ENCODE assay signal across 8 mouse cellular contexts in genomic region chr1:136458691-136459245, GRCm38 (mm10). TPM values are rescaled to one million over a fixed set of nuclear protein-coding genes. Genes with fewer than 3 reads are reported as not detected.
DNase-seq lines count a peak whose midpoint lies in the region; ATAC-seq lines count a peak whose summit lies in the region.
"Had no signal": no experiment of that assay in that cellular context is flagged by ENCODE, and none has a peak within 500 bp of the region (broad histone marks: within the 10 kb centered on the region; RNA-seq: fewer than 3 reads in every experiment).

No protein-coding gene starts in this region.

- H3K9ac ChIP-seq in midbrain, embryonic 14.5 days (replicated peaks; ENCODE audit: low read length) = no peak overlapping the region
- H3K9ac ChIP-seq: neural tube, embryonic 13.5 days had no signal

- H3K36me3 ChIP-seq in midbrain, embryonic 14.5 days (ENCODE audit: control insufficient read depth, insufficient read depth, low read length) = no peaks in the 10 kb centered on the region
- H3K36me3 ChIP-seq: neural tube, embryonic 13.5 days had no signal

- WGBS in midbrain, embryonic 14.5 days = 29% methylated on average over 9 of the region's 9 CpGs

- peak; percentile 20 to 73 for DNase-seq in layer of hippocampus, postnatal 14 days (ENCODE audit: low spot score in 2 of 2)
- DNase-seq in layer of hippocampus, adult 9-11 months = no peak
- DNase-seq in ES-CJ7 (ENCODE audit: low read depth, low spot score) (peak; percentile 70), ZHBTc4 (ENCODE audit: low read depth, low spot score) (peak; percentile 68)
- DNase-seq in midbrain, embryonic 14.5 days = peak; percentile 87
- DNase-seq in left cerebral cortex, postnatal 10 days (ENCODE audit: extremely low spot score in 1 of 2, low spot score in 2 of 2) = no peak

- H3K27ac ChIP-seq in midbrain, embryonic 14.5 days (replicated peaks; ENCODE audit: low read depth, low read length) = no peak overlapping the region
- H3K27ac ChIP-seq: neural tube, embryonic 13.5 days had no signal

- H3K27me3 ChIP-seq in midbrain, embryonic 14.5 days (ENCODE audit: control insufficient read depth, insufficient read depth, low read length) = no peaks in the 10 kb centered on the region
- H3K27me3 ChIP-seq: neural tube, embryonic 13.5 days had no signal

- peak; percentile 70; the same call in 1 of the 2 replicates for ATAC-seq in erythroid progenitor cell, adult 5-6 weeks (replicated peaks; ENCODE audit: low FRiP score, poor library complexity, severe bottlenecking)
- no peak for ATAC-seq in midbrain, embryonic 14.5 days (ENCODE audit: low FRiP score, low TSS enrichment)

- H3K4me2 ChIP-seq in midbrain, embryonic 14.5 days (ENCODE audit: low read length) = no peak overlapping the region
- H3K4me2 ChIP-seq: neural tube, embryonic 13.5 days had no signal

- H3K9me3 ChIP-seq in midbrain, embryonic 14.5 days (ENCODE audit: control insufficient read depth, low read length) = no peaks in the 10 kb centered on the region
- H3K9me3 ChIP-seq: neural tube, embryonic 13.5 days had no signal

- 0 out of 2 replicates have a peak, but pooled peaks cover 2% of the 10 kb centered on the region for H3K4me1 ChIP-seq in midbrain, embryonic 14.5 days (ENCODE audit: control insufficient read depth, insufficient read depth, low read length)
- H3K4me1 ChIP-seq: neural tube, embryonic 13.5 days had no signal

- intact Hi-C loops in left cerebral cortex, postnatal 10 days (cut with DNase I) = loop anchor here (5.0 kb wide), 3 partner anchors 111 to 281 kb away; partner anchors contain the start of gene Camsap2

- no peak overlapping the region for H3K4me3 ChIP-seq in midbrain, embryonic 14.5 days (replicated peaks; ENCODE audit: low read depth, low read length)
- H3K4me3 ChIP-seq: neural tube, embryonic 13.5 days had no signal

RNA-seq across cellular contexts. Expression of gene Kif14, which starts 7.4 kb away (rescaled TPM):
- total RNA-seq in layer of hippocampus, postnatal 14 days (2021) = under 1 TPM; 0.44 to 0.81 TPM
- 144 and 159 TPM in 2 replicates for total RNA-seq in erythroid progenitor cell, adult 5-6 weeks (2015; ENCODE audit: low replicate concordance)
- total RNA-seq in erythroid progenitor cell, adult 5-6 weeks (2017; ENCODE audit: low replicate concordance) = 223 and 224 TPM in 2 replicates
- 0.84 and 2.0 TPM in 2 replicates for polyA plus RNA-seq in midbrain, embryonic 14.5 days (2014; fragmentation: Nextera tagmentation; extraction: Ambion mirVana)
- under 1 TPM; 0.75 to 0.79 TPM for total RNA-seq in left cerebral cortex, postnatal 10 days (2021)

RNA-seq across cellular contexts. Expression of gene Ddx59, which starts 43.7 kb away (rescaled TPM):
- total RNA-seq in layer of hippocampus, postnatal 14 days (2021) = 10 to 100 TPM; 10.8 to 10.9 TPM
- 17.3 and 21.4 TPM in 2 replicates for total RNA-seq in erythroid progenitor cell, adult 5-6 weeks (2015; ENCODE audit: low replicate concordance)
- total RNA-seq in erythroid progenitor cell, adult 5-6 weeks (2017; ENCODE audit: low replicate concordance) = 16.7 and 21.1 TPM in 2 replicates
- 13.0 and 18.5 TPM in 2 replicates for polyA plus RNA-seq in midbrain, embryonic 14.5 days (2014; fragmentation: Nextera tagmentation; extraction: Ambion mirVana)
- total RNA-seq in left cerebral cortex, postnatal 10 days (2021) = 10 to 100 TPM; 10.3 TPM

Comparison
In these comparisons a context has a peak if more than half of its experiments do, and no peak if none do; other contexts are left out.
1. DNase-seq: peak in layer of hippocampus, postnatal 14 days (2 of 2), ES-CJ7 (single experiment), ZHBTc4 (single experiment) and midbrain, embryonic 14.5 days (single experiment); none in layer of hippocampus, adult 9-11 months (single experiment) and left cerebral cortex, postnatal 10 days (0 of 2).
2. RNA of gene Kif14, which starts 7.4 kb away (total RNA-seq): 144 to 224 TPM in erythroid progenitor cell, adult 5-6 weeks; 0.44 to 0.81 TPM in layer of hippocampus, postnatal 14 days and 0.75 to 0.79 TPM in left cerebral cortex, postnatal 10 days; every median in the first group is over 10 times any median in the second.